Mouse (Mus musculus) bone marrow macrophage, adult 2 months (primary cell): Measurements from ENCODE around the gene Atp6v1g3. TPM values are rescaled to one million over a fixed set of nuclear protein-coding genes. Genes with fewer than 3 reads are reported as not detected.

Source experiments
- H3K27ac ChIP-seq: 2 replicates; pipeline ENCODE4 v1.5.1; 2012; ENCODE audit warnings: low read depth, low read length; ENCODE audit not compliant: insufficient read depth
- H3K4me1 ChIP-seq: 2 replicates; pipeline ENCODE4 v1.6.1; 2012; ENCODE audit warnings: low read length; ENCODE audit not compliant: control insufficient read depth, insufficient read depth
- H3K4me3 ChIP-seq: 2 replicates; pipeline ENCODE4 v1.5.1; 2012; ENCODE audit warnings: mild to moderate bottlenecking, low read length, moderate library complexity; ENCODE audit not compliant: insufficient read depth
- CTCF ChIP-seq: IDR thresholded peaks from 2 replicates; pipeline ENCODE4 v1.5.1; 2012; ENCODE audit warnings: low read depth, mild to moderate bottlenecking, low read length, moderate library complexity
- POLR2A ChIP-seq: IDR thresholded peaks from 2 replicates; pipeline ENCODE4 v1.6.1; 2012; ENCODE audit warnings: mild to moderate bottlenecking, low read depth, low read length, borderline replicate concordance
- polyA plus RNA-seq: library from polyadenylated mRNA; stranded (reverse); fragments of >200 nt; gene quantifications from 2 replicates; pipeline ENCODE4 v1.2.4, GENCODE M21; 2012; ENCODE audit not compliant: missing spikeins, insufficient read depth, insufficient read length

Atp6v1g3 gene
- polyA plus RNA-seq, 1 experiment, result not detected

- H3K4me3 ChIP-seq, result peak overlapping the region; percentile 1; the same call in 1 of the 2 replicates
- TF ChIP-seq CTCF (no peak), POLR2A (no peak)
- H3K4me1 ChIP-seq, result peaks cover 6% of the 10 kb centered on the region
- H3K27ac ChIP-seq, result peak overlapping the region; percentile 86
Measured at GRCm38 (mm10) chr1:138322657-138323056, 49.1 kb downstream of the Atp6v1g3 start.

- peak overlapping the region; percentile 86 for H3K27ac ChIP-seq
- H3K4me3 ChIP-seq, result peak overlapping the region; percentile 1; the same call in 1 of the 2 replicates
- TF ChIP-seq CTCF (no peak), POLR2A (no peak)
- peaks cover 9% of the 10 kb centered on the region for H3K4me1 ChIP-seq
Measured at GRCm38 (mm10) chr1:138323076-138323630, 49.6 kb downstream of the Atp6v1g3 start.

- TF ChIP-seq POLR2A, result no peak
- H3K27ac ChIP-seq, result no peak overlapping the region
Measured at GRCm38 (mm10) chr1:138326091-138326490, 52.6 kb downstream of the Atp6v1g3 start.

GRCm38 (mm10) chr1:138326566-138326965 lies 53.0 kb downstream of the Atp6v1g3 start:
- TF ChIP-seq CTCF (no peak), POLR2A (no peak)
- Histone ChIP-seq H3K4me1 (peaks cover 9% of the 10 kb centered on the region), H3K4me3 (no peak overlapping the region), H3K27ac (no peak overlapping the region)

More at GRCm38 (mm10) chr1:138326091-138326490, 52.6 kb downstream of the Atp6v1g3 start:
- Histone ChIP-seq H3K4me3 (no peak overlapping the region), H3K4me1 (peaks cover 9% of the 10 kb centered on the region)

GRCm38 (mm10) chr1:138327466-138328245 lies 54.1 kb downstream of the Atp6v1g3 start:
- TF ChIP-seq POLR2A, result no peak
- TF ChIP-seq CTCF, result no peak
- Histone ChIP-seq H3K27ac (no peak overlapping the region), H3K4me1 (peaks cover 9% of the 10 kb centered on the region), H3K4me3 (no peak overlapping the region)

- no peak overlapping the region for H3K27ac ChIP-seq
Measured at GRCm38 (mm10) chr1:138328320-138328719, 54.8 kb downstream of the Atp6v1g3 start.

GRCm38 (mm10) chr1:138330556-138330955 lies 57.0 kb downstream of the Atp6v1g3 start:
- TF ChIP-seq POLR2A, result no peak
- no peak for TF ChIP-seq CTCF
- Histone ChIP-seq H3K4me3 (no peak overlapping the region), H3K27ac (no peak overlapping the region), H3K4me1 (peaks cover 3% of the 10 kb centered on the region; the same call in 1 of the 2 replicates)

More at GRCm38 (mm10) chr1:138328320-138328719, 54.8 kb downstream of the Atp6v1g3 start:
- no peak overlapping the region for H3K4me3 ChIP-seq
- H3K4me1 ChIP-seq, result peaks cover 4% of the 10 kb centered on the region
- no peak for TF ChIP-seq POLR2A
- TF ChIP-seq CTCF, result no peak

- Histone ChIP-seq H3K4me3 (no peak overlapping the region), H3K4me1 (peaks cover 3% of the 10 kb centered on the region; the same call in 1 of the 2 replicates), H3K27ac (no peak overlapping the region)
- TF ChIP-seq CTCF, result no peak
- no peak for TF ChIP-seq POLR2A
Measured at GRCm38 (mm10) chr1:138331596-138331995, 58.1 kb downstream of the Atp6v1g3 start.

GRCm38 (mm10) chr1:138334701-138335100 lies 61.2 kb downstream of the Atp6v1g3 start:
- no peak for TF ChIP-seq CTCF
- TF ChIP-seq POLR2A, result no peak
- no peaks in the 10 kb centered on the region; the same call in 1 of the 2 replicates for H3K4me1 ChIP-seq
- H3K4me3 ChIP-seq, result no peak overlapping the region
- no peak overlapping the region for H3K27ac ChIP-seq

- Histone ChIP-seq H3K4me1 (no peaks in the 10 kb centered on the region; the same call in 1 of the 2 replicates), H3K4me3 (no peak overlapping the region), H3K27ac (no peak overlapping the region)
- TF ChIP-seq CTCF (no peak), POLR2A (no peak)
Measured at GRCm38 (mm10) chr1:138337417-138337816, 63.9 kb downstream of the Atp6v1g3 start.

Other genes starting within 250 kb of the Atp6v1g3 start
- 565 and 582 TPM in 2 replicates for gene Ptprc, start 98.0 kb upstream of the Atp6v1g3 start, polyA plus RNA-seq